Mouse (Mus musculus) midbrain, embryonic 15.5 days (tissue): Measurements from ENCODE around the gene Antxr1. TPM values are rescaled to one million over a fixed set of nuclear protein-coding genes. Genes with fewer than 3 reads are reported as not detected.

Experiments used
- ATAC-seq: fragments of 200-750 bp; cut with Nextera tagmentation; replicated peaks from 2 replicates; pipeline ENCODE4 v1.8.0; 2017; ENCODE audit warnings: moderate TSS enrichment
- H3K27ac ChIP-seq: fragments of 300-500 bp; sonication (generic); 2 replicates; pipeline ENCODE4 v1.5.1; 2015; ENCODE audit warnings: mild to moderate bottlenecking, inconsistent platforms
- H3K27me3 ChIP-seq: fragments of 300-500 bp; sonication (generic); replicated peaks from 2 replicates; pipeline ENCODE4 v1.6.1; 2015; ENCODE audit warnings: inconsistent platforms
- H3K36me3 ChIP-seq: fragments of 300-500 bp; sonication (generic); replicated peaks from 2 replicates; pipeline ENCODE4 v1.6.1; 2015; ENCODE audit warnings: inconsistent platforms
- H3K4me1 ChIP-seq: fragments of 300-500 bp; sonication (generic); 2 replicates; pipeline ENCODE4 v1.6.1; 2015; ENCODE audit warnings: inconsistent platforms
- H3K4me2 ChIP-seq: fragments of 300-500 bp; sonication (generic); 2 replicates; pipeline ENCODE4 v1.6.1; 2015; ENCODE audit warnings: inconsistent platforms, mild to moderate bottlenecking, moderate library complexity
- H3K4me3 ChIP-seq: fragments of 300-500 bp; sonication (generic); 2 replicates; pipeline ENCODE4 v1.5.1; 2015; ENCODE audit warnings: mild to moderate bottlenecking, inconsistent platforms
- H3K9ac ChIP-seq: fragments of 300-500 bp; sonication (generic); 2 replicates; pipeline ENCODE4 v1.6.1; 2015; ENCODE audit warnings: mild to moderate bottlenecking, inconsistent platforms
- H3K9me3 ChIP-seq: fragments of 300-500 bp; sonication (generic); 2 replicates; pipeline ENCODE4 v1.6.1; 2016; ENCODE audit warnings: inconsistent platforms
- WGBS: fragments of 180-500 bp; shearing (Covaris S2); methylation state at CpG from one replicate; pipeline ENCODE4 v1.1.7; 2015; ENCODE audit warnings: mixed read lengths; 5-methylcytosine and 5-hydroxymethylcytosine counted together
- polyA plus RNA-seq: library from polyadenylated mRNA; unstranded; fragments of >200 nt; fragmentation: Nextera tagmentation; extraction: Ambion mirVana; gene quantifications from 2 replicates; pipeline ENCODE4 v1.2.1, GENCODE M21; 2015

The Antxr1 gene
- polyA plus RNA-seq, 1 experiment from 2014 or later, result 3.9 TPM

- H3K4me2 ChIP-seq, result no peak overlapping the region
- H3K27ac ChIP-seq, result no peak overlapping the region
- no peaks in the 10 kb centered on the region for H3K27me3 ChIP-seq
- 55% methylated on average over 5 of the region's 5 CpGs for WGBS
- no peak overlapping the region for H3K9ac ChIP-seq
- no peaks in the 10 kb centered on the region for H3K36me3 ChIP-seq
- H3K9me3 ChIP-seq, result no peaks in the 10 kb centered on the region
- no peak overlapping the region for H3K4me3 ChIP-seq
- ATAC-seq, result no peak
- no peaks in the 10 kb centered on the region for H3K4me1 ChIP-seq
These were observed 76.6 kb downstream of the Antxr1 start for GRCm38 (mm10) chr6:87258976-87259375.

GRCm38 (mm10) chr6:87257981-87258775 lies 77.4 kb downstream of the Antxr1 start:
- Histone ChIP-seq H3K4me2 (no peak overlapping the region), H3K4me1 (no peaks in the 10 kb centered on the region), H3K36me3 (no peaks in the 10 kb centered on the region), H3K9ac (no peak overlapping the region), H3K9me3 (no peaks in the 10 kb centered on the region), H3K27ac (no peak overlapping the region), H3K27me3 (no peaks in the 10 kb centered on the region), H3K4me3 (no peak overlapping the region)
- WGBS, result 64% methylated on average over 7 of the region's 7 CpGs
- ATAC-seq, result no peak

- Histone ChIP-seq H3K4me1 (no peaks in the 10 kb centered on the region), H3K9ac (no peak overlapping the region), H3K9me3 (no peaks in the 10 kb centered on the region), H3K4me3 (no peak overlapping the region), H3K27me3 (no peaks in the 10 kb centered on the region), H3K36me3 (no peaks in the 10 kb centered on the region), H3K27ac (no peak overlapping the region), H3K4me2 (no peak overlapping the region)
- 91% methylated on average over 4 of the region's 4 CpGs for WGBS
- ATAC-seq, result no peak
These were observed 78.2 kb downstream of the Antxr1 start for GRCm38 (mm10) chr6:87257471-87257870.

- Histone ChIP-seq H3K9me3 (no peaks in the 10 kb centered on the region), H3K4me2 (no peak overlapping the region), H3K27me3 (no peaks in the 10 kb centered on the region), H3K4me3 (no peak overlapping the region), H3K9ac (no peak overlapping the region), H3K36me3 (no peaks in the 10 kb centered on the region), H3K4me1 (no peaks in the 10 kb centered on the region), H3K27ac (no peak overlapping the region)
- WGBS, result 85% methylated on average over 12 of the region's 12 CpGs
- ATAC-seq, result no peak
These were observed 80.0 kb downstream of the Antxr1 start for GRCm38 (mm10) chr6:87255668-87256067.

- Histone ChIP-seq H3K4me1 (no peaks in the 10 kb centered on the region), H3K9me3 (no peaks in the 10 kb centered on the region)
- WGBS, result 23% methylated on average over 7 of the region's 7 CpGs
These were observed 80.9 kb downstream of the Antxr1 start for GRCm38 (mm10) chr6:87254756-87255155.

GRCm38 (mm10) chr6:87251716-87252115 lies 83.9 kb downstream of the Antxr1 start:
- H3K36me3 ChIP-seq, result no peaks in the 10 kb centered on the region
- no peak overlapping the region for H3K27ac ChIP-seq
- H3K27me3 ChIP-seq, result no peaks in the 10 kb centered on the region
- no peaks in the 10 kb centered on the region for H3K9me3 ChIP-seq
- no peak overlapping the region for H3K4me3 ChIP-seq
- no peaks in the 10 kb centered on the region for H3K4me1 ChIP-seq
- H3K4me2 ChIP-seq, result no peak overlapping the region
- ATAC-seq, result no peak
- H3K9ac ChIP-seq, result no peak overlapping the region
- 49% methylated on average over 5 of the region's 5 CpGs for WGBS

More at GRCm38 (mm10) chr6:87254756-87255155, 80.9 kb downstream of the Antxr1 start:
- ATAC-seq, result no peak
- Histone ChIP-seq H3K4me3 (no peak overlapping the region), H3K36me3 (no peaks in the 10 kb centered on the region), H3K4me2 (no peak overlapping the region), H3K9ac (no peak overlapping the region), H3K27ac (no peak overlapping the region), H3K27me3 (no peaks in the 10 kb centered on the region)

GRCm38 (mm10) chr6:87250701-87251100 lies 84.9 kb downstream of the Antxr1 start:
- H3K9ac ChIP-seq, result no peak overlapping the region
- no peak overlapping the region for H3K4me2 ChIP-seq
- H3K27ac ChIP-seq, result no peak overlapping the region
- no peak for ATAC-seq
- H3K4me3 ChIP-seq, result no peak overlapping the region
- H3K36me3 ChIP-seq, result no peaks in the 10 kb centered on the region
- H3K4me1 ChIP-seq, result no peaks in the 10 kb centered on the region
- no peaks in the 10 kb centered on the region for H3K27me3 ChIP-seq
- 87% methylated on average over 3 of the region's 3 CpGs for WGBS
- no peaks in the 10 kb centered on the region for H3K9me3 ChIP-seq

GRCm38 (mm10) chr6:87248226-87248834 lies 87.3 kb downstream of the Antxr1 start:
- H3K27me3 ChIP-seq, result no peaks in the 10 kb centered on the region
- H3K36me3 ChIP-seq, result no peaks in the 10 kb centered on the region
- no peak for ATAC-seq
- no peak overlapping the region for H3K4me3 ChIP-seq
- no peak overlapping the region for H3K9ac ChIP-seq
- H3K9me3 ChIP-seq, result no peaks in the 10 kb centered on the region
- no peaks in the 10 kb centered on the region for H3K4me1 ChIP-seq
- H3K27ac ChIP-seq, result no peak overlapping the region
- H3K4me2 ChIP-seq, result no peak overlapping the region
- WGBS, result 83% methylated on average over 9 of the region's 9 CpGs

GRCm38 (mm10) chr6:87244117-87245100 lies 91.2 kb downstream of the Antxr1 start:
- no peaks in the 10 kb centered on the region for H3K4me1 ChIP-seq
- H3K4me2 ChIP-seq, result no peak overlapping the region
- H3K9me3 ChIP-seq, result no peaks in the 10 kb centered on the region
- H3K4me3 ChIP-seq, result no peak overlapping the region
- no peak overlapping the region for H3K9ac ChIP-seq
- no peak overlapping the region for H3K27ac ChIP-seq
- H3K27me3 ChIP-seq, result no peaks in the 10 kb centered on the region
- no peak for ATAC-seq
- H3K36me3 ChIP-seq, result no peaks in the 10 kb centered on the region
- 63% methylated on average over 9 of the region's 9 CpGs for whole genome bisulfite sequencing

- 83% methylated on average over 4 of the region's 4 CpGs for WGBS
These were observed 98.4 kb downstream of the Antxr1 start for GRCm38 (mm10) chr6:87237260-87237659.

GRCm38 (mm10) chr6:87236061-87236460 lies 99.6 kb downstream of the Antxr1 start:
- 67% methylated on average over 8 of the region's 8 CpGs for WGBS
- Histone ChIP-seq H3K36me3 (no peaks in the 10 kb centered on the region), H3K4me2 (no peak overlapping the region), H3K27me3 (no peaks in the 10 kb centered on the region), H3K4me1 (no peaks in the 10 kb centered on the region), H3K4me3 (no peak overlapping the region), H3K9me3 (no peaks in the 10 kb centered on the region), H3K9ac (no peak overlapping the region), H3K27ac (no peak overlapping the region)
- ATAC-seq, result no peak

More at GRCm38 (mm10) chr6:87237260-87237659, 98.4 kb downstream of the Antxr1 start:
- no peaks in the 10 kb centered on the region for H3K4me1 ChIP-seq
- no peak overlapping the region for H3K9ac ChIP-seq
- no peak overlapping the region for H3K4me3 ChIP-seq
- H3K36me3 ChIP-seq, result no peaks in the 10 kb centered on the region
- no peaks in the 10 kb centered on the region for H3K27me3 ChIP-seq
- no peak overlapping the region for H3K27ac ChIP-seq
- ATAC-seq, result no peak
- no peak overlapping the region for H3K4me2 ChIP-seq
- H3K9me3 ChIP-seq, result no peaks in the 10 kb centered on the region

GRCm38 (mm10) chr6:87233111-87233510 lies 102.5 kb downstream of the Antxr1 start:
- WGBS, result 96% methylated on average over 4 of the region's 4 CpGs

More at GRCm38 (mm10) chr6:87233111-87233510, 102.5 kb downstream of the Antxr1 start:
- Histone ChIP-seq H3K4me3 (no peak overlapping the region), H3K27me3 (no peaks in the 10 kb centered on the region), H3K4me2 (no peak overlapping the region), H3K9ac (no peak overlapping the region), H3K27ac (no peak overlapping the region), H3K9me3 (no peaks in the 10 kb centered on the region), H3K4me1 (no peaks in the 10 kb centered on the region), H3K36me3 (no peaks in the 10 kb centered on the region)
- no peak for ATAC-seq
